Mouse (Mus musculus) bone marrow, adult 2 months (tissue): Measurements from ENCODE around the gene Erap1.

Source experiments
- CTCF ChIP-seq: fragments of 200-500 bp; IDR thresholded peaks from 2 replicates; pipeline ENCODE4 v1.5.1; 2011; ENCODE audit warnings: low read length, control low read depth; ENCODE audit not compliant: control insufficient read depth, insufficient read depth
- POLR2A ChIP-seq: fragments of 200-500 bp; IDR thresholded peaks from 2 replicates; pipeline ENCODE4 v1.6.1; 2011; ENCODE audit warnings: low read depth, mild to moderate bottlenecking, control low read depth, low read length, borderline replicate concordance; ENCODE audit not compliant: control insufficient read depth

DNA sequence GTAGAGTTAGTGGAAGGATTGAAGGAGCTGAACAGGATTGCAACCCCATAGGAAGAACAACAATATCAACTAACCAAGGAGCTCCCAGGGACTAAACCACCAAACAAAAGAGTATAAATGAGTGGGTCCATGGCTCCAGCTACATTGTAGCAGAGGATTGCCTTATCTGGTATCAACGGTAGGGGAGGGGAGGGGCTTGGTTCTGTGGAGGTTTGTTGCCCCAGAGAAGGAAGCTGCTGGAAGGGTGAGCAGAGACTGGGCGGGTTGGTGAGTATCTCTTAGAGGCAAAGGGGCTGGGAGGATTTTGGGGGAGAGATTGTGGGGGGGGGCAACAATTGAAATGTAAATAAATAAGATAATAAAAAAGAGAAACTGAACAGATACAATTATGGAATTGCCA lies 79.6 kb downstream of the Erap1 start:
- no peak for TF ChIP-seq CTCF
- no peak for TF ChIP-seq POLR2A
